Mouse (Mus musculus): Measurements from ENCODE around the gene Tmem158.

DNA sequence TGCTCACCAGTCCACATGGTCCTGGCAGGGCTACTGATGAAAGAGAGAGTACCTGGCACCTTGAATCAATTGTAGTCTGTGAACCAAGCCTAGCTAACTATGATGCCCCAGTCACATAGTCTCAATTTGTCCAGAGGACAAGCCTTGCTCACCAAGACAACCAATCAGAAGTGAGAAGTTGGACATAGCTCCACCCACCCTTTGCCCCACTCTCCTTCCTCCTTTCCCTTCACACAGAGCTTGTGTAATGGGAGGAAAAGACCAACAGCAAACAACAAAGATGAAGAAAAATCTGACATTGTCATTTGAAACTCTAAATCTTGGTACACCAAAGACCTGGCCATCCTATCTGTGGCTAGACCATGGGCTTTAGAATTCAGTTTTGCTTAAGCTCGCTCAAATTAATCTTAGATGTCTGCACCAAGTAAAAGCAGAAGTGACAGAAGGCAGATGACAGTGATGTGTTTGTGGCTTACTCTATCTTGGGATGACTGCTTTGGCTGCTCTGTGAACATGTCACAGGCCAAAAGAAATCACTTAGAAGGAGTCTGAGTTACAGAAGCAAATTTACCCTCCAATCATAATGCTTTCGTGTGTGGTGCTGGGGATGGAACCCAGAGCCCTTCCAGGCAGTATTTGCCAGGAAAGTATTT, 9.5 kb upstream of the Tmem158 start:
- TF ChIP-seq CTCF (IDR thresholded peaks at IDR 0.05; ENCODE audit: borderline replicate concordance, insufficient read depth, low read length) (no peak), POLR2A (IDR thresholded peaks at IDR 0.05; ENCODE audit: low read depth, low read length) (no peak)
